Mouse (Mus musculus): ENCODE measurements at regions not wholly inside any gene's neighbourhood (a gene's known extent, or its start where the extent isn't known, plus 50 kb on each side); places are given as distances from the start of the nearest gene placed in this dataset.

DNA sequence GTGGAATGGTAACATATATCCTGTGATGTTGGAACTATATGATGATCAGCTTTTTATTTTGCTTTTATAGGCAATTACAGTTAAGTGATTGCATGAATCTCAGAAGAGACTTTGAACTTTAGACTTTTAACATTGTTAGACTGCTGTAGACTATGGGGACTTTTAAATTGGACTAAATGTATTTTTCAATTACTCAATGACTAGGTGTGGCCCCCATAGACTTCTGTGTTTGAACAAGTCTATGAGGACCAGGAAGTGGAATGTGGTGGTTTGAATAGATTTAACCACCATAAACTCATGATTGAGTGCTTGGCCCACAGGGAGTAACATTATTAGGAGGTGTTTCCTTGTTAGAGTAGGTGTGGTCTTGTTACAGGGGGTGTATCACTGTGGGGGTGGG, 93.9 kb upstream of the Rps6ka3 start:
- H3K27ac ChIP-seq: no peak overlapping the region
- no peak for DNase-seq (ENCODE audit: low spot score in 2 of 2)
- no peak overlapping the region for H3K4me3 ChIP-seq
- TF ChIP-seq CTCF (conservative IDR thresholded peaks at IDR 0.05): no peak

DNA sequence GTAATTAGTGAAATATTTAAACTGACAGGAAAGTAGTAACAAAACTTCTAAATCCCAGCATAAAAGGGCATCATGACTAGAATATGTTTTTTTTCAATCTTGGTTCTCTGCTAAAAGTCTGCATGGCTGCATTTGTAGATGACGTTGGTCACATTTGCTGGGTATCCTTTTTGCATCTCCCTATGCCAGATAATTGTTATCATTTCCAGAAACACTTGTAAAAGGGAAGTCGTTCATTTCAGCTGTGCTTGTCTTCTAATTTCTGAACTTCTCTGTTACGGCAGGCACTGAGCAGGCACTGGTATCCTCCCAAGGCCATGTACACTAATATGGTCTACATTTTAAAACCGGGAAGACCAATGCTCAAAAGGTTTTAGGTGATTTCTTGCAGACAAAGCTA, 69.6 kb upstream of the Rps6ka3 start:
- no peak for DNase-seq (ENCODE audit: low spot score in 2 of 2)
- no peak for TF ChIP-seq CTCF (conservative IDR thresholded peaks at IDR 0.05)
- Histone ChIP-seq H3K4me3 (no peak overlapping the region), H3K27ac (no peak overlapping the region)

GRCm38 (mm10) chrX:159143278-159143677, 66.8 kb upstream of the Rps6ka3 start:
- no peak overlapping the region for H3K27ac ChIP-seq
- TF ChIP-seq CTCF (conservative IDR thresholded peaks at IDR 0.05): no peak
- no peak for DNase-seq (ENCODE audit: low spot score in 2 of 2)
- no peak overlapping the region for H3K4me3 ChIP-seq

DNA sequence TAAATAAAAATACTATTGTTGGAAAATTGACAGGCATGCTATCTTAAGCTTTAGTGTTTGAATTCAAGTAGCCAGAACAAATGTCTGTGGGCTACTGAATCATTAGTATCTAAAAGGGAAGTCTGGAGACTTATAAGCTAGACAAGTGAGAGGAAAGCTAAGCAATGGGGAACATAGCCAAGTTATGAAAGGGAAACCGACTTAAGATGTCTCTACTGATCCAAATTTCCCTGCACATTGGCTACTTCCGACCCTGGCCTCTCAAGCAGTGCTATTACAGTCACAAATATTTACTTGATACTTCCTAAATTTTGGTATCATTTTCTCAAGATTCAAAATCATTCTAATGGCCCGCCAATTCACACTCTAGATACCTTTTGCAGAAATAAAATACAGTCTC, 65.4 kb upstream of the Rps6ka3 start:
- TF ChIP-seq CTCF (conservative IDR thresholded peaks at IDR 0.05): no peak
- no peak for DNase-seq (ENCODE audit: low spot score in 2 of 2)
- H3K4me3 ChIP-seq: no peak overlapping the region
- H3K27ac ChIP-seq: no peak overlapping the region

DNA sequence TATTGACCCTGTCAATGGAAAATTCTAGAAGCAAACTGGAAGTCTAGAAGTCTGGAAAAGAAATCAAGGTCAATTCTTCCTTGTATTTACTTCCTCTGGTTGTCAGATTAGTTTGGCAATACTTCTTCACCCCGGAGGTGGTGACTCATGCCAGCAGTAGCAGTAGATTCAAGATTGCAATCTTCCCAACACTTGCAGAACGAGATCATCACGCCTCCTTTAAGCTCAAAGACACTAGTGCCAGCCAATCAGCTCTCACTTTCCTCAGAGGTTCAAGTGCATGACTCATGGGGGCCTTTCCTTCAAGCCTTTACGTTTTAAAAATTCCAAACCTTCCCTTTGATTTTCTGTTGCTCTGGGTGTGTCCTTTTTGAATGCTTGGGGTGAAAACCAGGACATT, 64.9 kb upstream of the Rps6ka3 start:
- TF ChIP-seq CTCF (conservative IDR thresholded peaks at IDR 0.05): no peak
- DNase-seq (ENCODE audit: low spot score in 2 of 2): no peak
- Histone ChIP-seq H3K4me3 (no peak overlapping the region), H3K27ac (no peak overlapping the region)

- DNase-seq (ENCODE audit: low spot score in 2 of 2): no peak
- Histone ChIP-seq H3K27ac (no peak overlapping the region), H3K4me3 (no peak overlapping the region)
- TF ChIP-seq CTCF (conservative IDR thresholded peaks at IDR 0.05): no peak
Measured at GRCm38 (mm10) chrX:159155786-159156185, 54.3 kb upstream of the Rps6ka3 start.

- H3K27ac ChIP-seq: no peak overlapping the region
- no peak for TF ChIP-seq CTCF (conservative IDR thresholded peaks at IDR 0.05)
- H3K4me3 ChIP-seq: no peak overlapping the region
- DNase-seq (ENCODE audit: low spot score in 2 of 2): peak in 1 of 2 experiments; percentile 8
Measured at GRCm38 (mm10) chrX:159156976-159157375, 53.1 kb upstream of the Rps6ka3 start.

DNA sequence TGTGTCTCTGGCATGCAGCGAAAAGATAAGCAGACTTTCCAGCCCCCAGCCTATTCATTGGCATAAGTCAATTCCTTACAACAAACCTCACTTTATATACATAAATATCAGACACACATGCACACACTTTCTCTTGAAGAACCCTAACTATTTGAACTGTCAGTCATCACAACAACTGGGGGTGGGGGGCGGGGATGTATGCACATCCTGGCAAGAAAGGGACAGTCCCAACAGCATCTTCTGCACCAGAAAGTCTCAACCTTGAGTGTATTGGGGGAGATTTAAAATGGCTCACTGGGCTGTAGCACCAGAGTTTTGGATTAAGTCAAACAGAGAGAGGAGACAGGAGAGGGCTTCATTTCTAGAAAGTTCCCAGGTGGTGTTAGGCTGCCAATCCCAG, 50.4 kb upstream of the Rps6ka3 start:
- Histone ChIP-seq H3K27ac (no peak overlapping the region), H3K4me3 (no peak overlapping the region)
- no peak for TF ChIP-seq CTCF (conservative IDR thresholded peaks at IDR 0.05)
- DNase-seq (ENCODE audit: low spot score in 2 of 2): no peak

All from layer of hippocampus, adult 2 months (tissue).